Mouse (Mus musculus) natural killer cell, adult 2 months (primary cell): Measurements from ENCODE around the gene Appbp2.
A peak's percentile ranks its signal among the peaks of the same experiment; 100 is the strongest.

Experiments
- DNase-seq, 2 experiments: peaks; one replicate each; pipeline ENCODE4 v3.0.0; 2022; ENCODE audit warnings: low spot score in 2 of 2

The Appbp2 gene

DNA sequence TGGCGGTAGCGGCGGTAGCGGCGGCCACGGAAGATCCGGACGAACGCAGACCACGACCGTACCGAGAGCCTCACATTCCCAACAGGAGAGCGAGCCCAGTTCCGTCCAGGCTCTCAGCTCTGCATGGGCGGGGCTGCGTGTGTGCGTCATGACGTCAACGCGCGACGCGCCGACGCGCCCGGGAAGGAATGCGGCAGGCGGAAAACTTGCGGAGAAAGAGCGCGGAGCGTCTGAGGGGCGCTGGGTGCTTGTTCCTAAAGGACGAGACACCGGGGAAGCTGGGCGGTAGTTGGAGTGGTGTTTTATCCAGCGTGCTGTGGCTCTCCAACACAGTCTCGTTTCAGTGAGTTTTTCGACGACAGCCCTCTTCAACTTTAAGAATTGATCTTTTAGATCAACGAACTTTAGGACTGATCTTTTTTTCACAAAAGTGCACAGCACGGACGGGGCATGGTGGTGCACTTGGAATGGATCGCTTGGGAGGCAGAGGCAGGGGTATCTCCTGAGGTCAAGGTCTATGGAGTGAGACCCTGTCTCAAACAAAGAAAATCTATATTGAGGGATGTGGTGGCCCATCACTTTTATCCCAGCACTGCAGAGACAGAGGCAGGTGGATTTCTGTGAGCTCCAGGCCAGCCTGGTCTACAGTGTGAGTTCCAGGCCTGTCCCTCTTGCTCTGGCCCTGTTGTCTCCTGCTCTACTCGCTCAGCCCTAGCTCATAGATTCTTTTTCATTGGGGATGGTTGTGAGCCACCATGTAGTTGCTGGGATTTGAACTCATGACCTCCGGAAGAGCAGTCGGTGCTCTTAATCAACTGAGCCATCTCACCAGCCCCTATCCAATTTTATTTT lies at the start of gene Appbp2:
Appbp2 (minus strand) TSS at position 141 of the 852 bp plus-strand sequence.
- DNase-seq: peak; percentile 75 to 82

GRCm38 (mm10) chr11:85281219-85281878 lies 46.4 kb upstream of the Appbp2 start:
- no peak for DNase-seq

GRCm38 (mm10) chr11:85278175-85278574 lies 43.2 kb upstream of the Appbp2 start:
- no peak for DNase-seq

DNA sequence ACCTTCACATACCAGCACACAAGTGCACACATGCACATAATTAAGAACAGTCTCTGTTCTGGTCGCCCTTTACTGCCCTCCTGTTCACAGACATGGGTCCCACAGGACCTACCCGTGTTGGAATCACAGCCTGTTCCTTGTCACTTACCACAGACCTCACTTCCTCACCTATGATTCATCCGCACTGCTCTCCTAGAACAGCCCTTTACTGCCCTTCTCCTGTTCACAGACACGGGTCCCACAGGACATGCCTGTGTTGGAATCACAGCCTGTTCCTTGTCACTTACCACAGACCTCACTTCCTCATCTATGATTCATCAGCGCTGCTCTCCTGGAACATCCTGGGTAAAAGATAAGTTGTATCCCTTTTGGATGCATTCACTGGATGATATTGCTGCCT lies 42.7 kb upstream of the Appbp2 start:
- DNase-seq: no peak

DNA sequence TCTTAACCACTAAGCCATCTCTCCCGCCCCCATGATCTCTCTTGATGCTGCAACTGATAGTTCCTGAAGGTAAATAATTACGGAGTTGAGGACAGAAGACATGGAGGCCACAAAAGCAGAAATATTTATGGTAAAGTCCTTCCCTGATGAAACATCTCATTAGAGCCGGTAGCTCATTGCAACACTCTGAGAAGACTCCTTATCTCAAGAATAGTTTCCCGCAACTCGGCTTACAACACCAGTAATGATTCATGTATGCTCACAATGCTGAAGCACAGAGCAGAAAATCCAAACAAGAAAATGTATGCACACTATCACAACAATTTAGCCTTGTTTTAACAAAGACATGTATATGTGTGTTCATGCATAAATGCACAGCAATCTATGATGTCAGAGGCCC lies 40.2 kb upstream of the Appbp2 start:
- DNase-seq: no peak

GRCm38 (mm10) chr11:85273299-85273698 lies 38.4 kb upstream of the Appbp2 start:
- DNase-seq: peak in 1 of 2 experiments; percentile 7

- DNase-seq: peak; percentile 38 to 65
Observed at GRCm38 (mm10) chr11:85270631-85271030, 35.7 kb upstream of the Appbp2 start.

GRCm38 (mm10) chr11:85267393-85267792 lies 32.5 kb upstream of the Appbp2 start:
- DNase-seq: no peak

GRCm38 (mm10) chr11:85264635-85265034 lies 29.7 kb upstream of the Appbp2 start:
- no peak for DNase-seq

- DNase-seq: peak; percentile 59 to 72
Observed at GRCm38 (mm10) chr11:85261192-85261591, 26.3 kb upstream of the Appbp2 start.

DNA sequence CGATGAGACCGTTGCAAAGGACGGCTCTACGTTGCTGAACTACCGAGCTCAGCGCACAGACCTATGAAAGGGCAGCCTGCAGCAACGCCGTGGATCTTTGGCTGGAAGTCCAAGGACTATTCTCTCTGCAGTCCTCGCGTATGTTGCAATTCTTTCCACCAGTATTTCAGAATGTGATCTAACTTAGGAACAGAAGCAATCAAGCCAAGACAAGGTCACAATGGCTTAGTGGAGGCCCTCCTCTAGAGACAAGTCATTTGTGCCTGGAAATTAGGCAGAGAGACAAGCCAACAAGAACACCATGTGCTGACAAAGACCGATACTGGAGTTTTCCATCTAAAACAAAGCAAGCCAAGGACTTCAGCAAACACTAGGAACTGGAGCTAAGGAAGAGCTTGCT lies 24.0 kb upstream of the Appbp2 start:
- no peak for DNase-seq

GRCm38 (mm10) chr11:85255471-85256027 lies 20.6 kb upstream of the Appbp2 start:
- DNase-seq: no peak

- no peak for DNase-seq
Observed at GRCm38 (mm10) chr11:85253641-85254040, 18.7 kb upstream of the Appbp2 start.

GRCm38 (mm10) chr11:85253006-85253405 lies 18.1 kb upstream of the Appbp2 start:
- DNase-seq: no peak

DNA sequence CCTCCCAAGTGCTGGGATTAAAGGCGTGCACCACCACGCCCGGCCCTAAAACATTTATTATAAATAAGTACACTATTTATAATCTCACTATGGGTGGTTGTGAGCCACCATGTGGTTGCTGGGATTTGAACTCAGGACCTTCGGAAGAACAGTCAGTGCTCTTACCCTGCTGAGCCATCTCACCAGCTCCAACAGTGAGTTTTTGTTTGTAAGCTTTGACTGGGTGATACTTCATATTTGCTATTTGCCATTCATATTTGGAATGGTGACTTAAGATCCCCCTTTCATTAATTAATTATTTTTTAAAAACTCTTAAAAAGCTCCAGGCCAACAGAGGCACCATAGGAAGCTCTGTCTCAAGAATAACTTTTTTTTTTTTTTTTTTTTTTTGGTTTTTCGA lies 17.0 kb upstream of the Appbp2 start:
- no peak for DNase-seq

- no peak for DNase-seq
Observed at GRCm38 (mm10) chr11:85250467-85250866, 15.5 kb upstream of the Appbp2 start.

GRCm38 (mm10) chr11:85249338-85249737 lies 14.4 kb upstream of the Appbp2 start:
- no peak for DNase-seq

- no peak for DNase-seq
Observed at GRCm38 (mm10) chr11:85248151-85248550, 13.2 kb upstream of the Appbp2 start.

DNA sequence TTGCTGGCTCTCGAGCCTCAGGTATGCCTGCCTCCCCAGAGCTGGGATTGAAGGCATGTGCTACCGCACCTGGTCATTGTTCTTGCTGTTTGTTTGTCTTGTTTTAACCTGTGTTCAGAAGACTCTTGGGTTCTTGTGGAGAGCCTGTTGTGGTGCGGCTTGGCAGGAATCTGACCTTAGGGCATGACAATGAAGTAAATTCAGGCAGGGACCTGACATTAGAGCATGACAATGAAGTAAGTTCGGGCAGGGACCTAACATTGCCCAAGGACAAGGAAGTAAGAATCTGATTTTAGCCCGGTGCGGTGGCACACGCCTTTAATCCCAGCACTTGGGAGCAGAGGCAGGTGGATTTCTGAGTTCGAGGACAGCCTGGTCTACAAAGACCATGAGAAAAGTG lies 6.3 kb upstream of the Appbp2 start:
- no peak for DNase-seq

DNA sequence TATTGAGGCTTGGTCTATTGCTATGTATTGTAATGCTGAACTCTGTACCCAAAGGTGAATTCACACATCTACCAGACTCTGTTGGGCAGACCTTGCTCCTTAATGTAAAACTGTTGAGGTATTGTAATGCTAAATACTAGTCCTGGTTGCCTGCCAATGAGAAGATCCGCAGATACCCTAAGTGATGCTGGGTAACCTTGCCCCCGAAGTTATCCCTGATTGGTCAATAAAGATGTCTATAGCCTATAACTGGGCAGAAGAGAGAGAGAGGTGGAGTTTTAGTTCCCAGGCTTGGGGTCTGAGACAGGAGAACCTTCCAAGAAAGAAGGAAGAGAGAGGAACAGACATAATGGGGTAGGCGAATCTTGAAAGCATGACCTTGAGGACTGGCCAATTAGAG lies 5.3 kb upstream of the Appbp2 start:
- DNase-seq: no peak

- DNase-seq: peak; percentile 73 to 83
Observed at GRCm38 (mm10) chr11:85234363-85234989, 454 bp downstream of the Appbp2 start.

DNA sequence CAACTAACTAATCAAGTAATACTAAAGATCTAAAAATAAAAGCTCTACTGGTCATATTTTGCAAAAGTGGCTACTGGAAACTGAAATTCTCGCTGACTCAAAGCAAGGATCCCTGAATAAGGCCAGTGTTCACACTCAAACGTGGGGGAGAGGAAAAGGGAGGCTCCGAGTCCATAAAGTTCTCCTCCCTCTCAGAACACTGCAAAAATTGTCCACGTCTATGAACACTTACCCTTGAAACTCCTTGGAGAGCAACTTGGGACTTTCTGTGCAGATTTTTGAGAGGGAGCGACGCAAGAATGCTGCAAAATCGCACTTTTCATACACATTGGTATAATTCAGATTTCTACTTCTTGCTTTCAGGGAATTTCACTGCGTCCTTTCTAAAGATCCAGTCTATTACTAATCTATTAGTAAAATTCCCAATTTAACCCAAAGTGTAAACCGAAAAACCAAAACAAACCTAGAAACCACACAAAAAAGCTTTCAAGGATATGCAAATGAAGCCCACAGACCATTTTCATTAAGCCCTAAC lies 1.2 kb downstream of the Appbp2 start:
- no peak for DNase-seq
